Mouse (Mus musculus) stomach, postnatal 0 days (tissue): ENCODE results near the gene Bbof1.

Experiments used
- CTCF ChIP-seq: IDR thresholded peaks from 2 replicates; pipeline ENCODE4 v1.5.1; 2016; ENCODE audit warnings: antibody characterized with exemption, low read depth, mild to moderate bottlenecking, moderate library complexity
- EP300 ChIP-seq: optimal IDR thresholded peaks from 2 replicates; pipeline ENCODE3; 2016; ENCODE audit warnings: antibody characterized with exemption

- no peak for TF ChIP-seq CTCF
- TF ChIP-seq EP300 = no peak
These were observed 38.5 kb downstream of the Bbof1 start for GRCm38 (mm10) chr12:84447386-84447785.
